Mouse (Mus musculus) lung, postnatal 0 days (tissue): ENCODE data around the gene Ltn1.

Experiments used
- CTCF ChIP-seq: IDR thresholded peaks from 2 replicates; pipeline ENCODE4 v1.5.1; 2016; ENCODE audit warnings: antibody characterized with exemption, mild to moderate bottlenecking
- EP300 ChIP-seq: IDR thresholded peaks from 2 replicates; pipeline ENCODE4 v1.6.1; 2016; ENCODE audit warnings: antibody characterized with exemption, mild to moderate bottlenecking, control low read depth

DNA sequence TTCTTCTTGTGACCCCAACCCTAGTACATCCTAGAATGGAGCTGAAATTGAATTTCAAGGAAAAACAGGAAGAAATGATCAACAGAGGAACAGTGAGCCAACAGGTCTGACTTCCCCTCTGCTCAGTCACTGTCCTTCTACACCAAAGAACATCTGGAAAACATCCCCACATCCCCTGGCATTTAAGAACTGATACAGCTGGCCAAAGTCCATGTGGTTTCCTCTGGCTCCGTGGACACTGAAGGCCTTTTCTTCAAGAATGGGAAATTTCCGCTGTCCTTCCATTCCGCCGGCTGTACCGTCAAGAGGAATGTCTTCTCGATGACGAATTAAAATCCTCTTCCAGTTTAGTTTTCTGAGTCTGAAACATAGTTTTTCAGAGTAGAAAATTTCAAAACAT is 1.9 kb upstream of the Ltn1 start:
- TF ChIP-seq EP300 = no peak
- no peak for TF ChIP-seq CTCF
